Mouse (Mus musculus) bone marrow macrophage, adult 2 months (primary cell): ENCODE measurements around the gene Cpn1.

Experiments
- CTCF ChIP-seq: IDR thresholded peaks from 2 replicates; pipeline ENCODE4 v1.5.1; 2012; ENCODE audit warnings: low read depth, mild to moderate bottlenecking, low read length, moderate library complexity
- POLR2A ChIP-seq: IDR thresholded peaks from 2 replicates; pipeline ENCODE4 v1.6.1; 2012; ENCODE audit warnings: mild to moderate bottlenecking, low read depth, low read length, borderline replicate concordance

- TF ChIP-seq CTCF: no peak
- TF ChIP-seq POLR2A: no peak
Observed at GRCm38 (mm10) chr19:43995427-43995826, 9.1 kb upstream of the Cpn1 start.
